Mouse (Mus musculus) ES-Bruce4 (cell line): ENCODE results near the gene Nucb1. TPM values are rescaled to one million over a fixed set of nuclear protein-coding genes. Genes with fewer than 3 reads are reported as not detected.
A peak's percentile ranks its signal among the peaks of the same experiment; 100 is the strongest.
"Not testable (repeated sequence)": the region's sequence is repeated elsewhere in the genome, so short reads cannot be mapped to it uniquely, and the experiment has no call there.

Experiments used
- H3K27ac ChIP-seq: 2 replicates; pipeline ENCODE4 v1.5.1; 2012; ENCODE audit warnings: low read length, inconsistent platforms; ENCODE audit not compliant: insufficient read depth
- H3K27me3 ChIP-seq: 2 replicates; pipeline ENCODE4 v1.6.1; 2012; ENCODE audit warnings: mild to moderate bottlenecking, low read length, inconsistent platforms; ENCODE audit not compliant: control insufficient read depth, poor library complexity, insufficient read depth, severe bottlenecking
- H3K36me3 ChIP-seq: 2 replicates; pipeline ENCODE4 v1.6.1; 2012; ENCODE audit warnings: inconsistent platforms, mild to moderate bottlenecking, low read length, moderate library complexity; ENCODE audit not compliant: control insufficient read depth, poor library complexity, insufficient read depth, severe bottlenecking
- H3K4me1 ChIP-seq: one replicate; pipeline ENCODE4 v1.8.1; 2011; ENCODE audit warnings: low read length; ENCODE audit not compliant: control insufficient read depth, insufficient read depth
- H3K4me3 ChIP-seq: 2 replicates; pipeline ENCODE4 v1.5.1; 2011; ENCODE audit warnings: low read depth, mild to moderate bottlenecking, low read length
- H3K9ac ChIP-seq: 2 replicates; pipeline ENCODE4 v1.6.1; 2012; ENCODE audit warnings: low read depth, mild to moderate bottlenecking, inconsistent platforms; ENCODE audit not compliant: poor library complexity, severe bottlenecking
- H3K9me3 ChIP-seq: replicated peaks from 2 replicates; pipeline ENCODE4 v1.6.1; 2012; ENCODE audit warnings: mild to moderate bottlenecking, low read length, inconsistent platforms; ENCODE audit not compliant: control insufficient read depth, poor library complexity, insufficient read depth, severe bottlenecking
- CTCF ChIP-seq: IDR thresholded peaks from one replicate; pipeline ENCODE4 v1.8.1; 2011; ENCODE audit warnings: low read depth, low read length
- EP300 ChIP-seq: IDR thresholded peaks from 2 replicates; pipeline ENCODE4 v1.6.1; 2011; ENCODE audit warnings: low read depth, low read length; ENCODE audit not compliant: insufficient read depth
- POLR2A ChIP-seq: IDR thresholded peaks from one replicate; pipeline ENCODE4 v1.8.1; 2011; ENCODE audit warnings: low read length; ENCODE audit not compliant: insufficient read depth
- polyA plus RNA-seq: library from polyadenylated mRNA; stranded (reverse); fragments of >200 nt; gene quantifications from 2 replicates; pipeline ENCODE4 v1.2.4, GENCODE M21; 2011; ENCODE audit warnings: low read depth; ENCODE audit not compliant: missing spikeins, insufficient read depth, insufficient read length

The Nucb1 gene
- polyA plus RNA-seq, 1 experiment = 105 TPM

DNA sequence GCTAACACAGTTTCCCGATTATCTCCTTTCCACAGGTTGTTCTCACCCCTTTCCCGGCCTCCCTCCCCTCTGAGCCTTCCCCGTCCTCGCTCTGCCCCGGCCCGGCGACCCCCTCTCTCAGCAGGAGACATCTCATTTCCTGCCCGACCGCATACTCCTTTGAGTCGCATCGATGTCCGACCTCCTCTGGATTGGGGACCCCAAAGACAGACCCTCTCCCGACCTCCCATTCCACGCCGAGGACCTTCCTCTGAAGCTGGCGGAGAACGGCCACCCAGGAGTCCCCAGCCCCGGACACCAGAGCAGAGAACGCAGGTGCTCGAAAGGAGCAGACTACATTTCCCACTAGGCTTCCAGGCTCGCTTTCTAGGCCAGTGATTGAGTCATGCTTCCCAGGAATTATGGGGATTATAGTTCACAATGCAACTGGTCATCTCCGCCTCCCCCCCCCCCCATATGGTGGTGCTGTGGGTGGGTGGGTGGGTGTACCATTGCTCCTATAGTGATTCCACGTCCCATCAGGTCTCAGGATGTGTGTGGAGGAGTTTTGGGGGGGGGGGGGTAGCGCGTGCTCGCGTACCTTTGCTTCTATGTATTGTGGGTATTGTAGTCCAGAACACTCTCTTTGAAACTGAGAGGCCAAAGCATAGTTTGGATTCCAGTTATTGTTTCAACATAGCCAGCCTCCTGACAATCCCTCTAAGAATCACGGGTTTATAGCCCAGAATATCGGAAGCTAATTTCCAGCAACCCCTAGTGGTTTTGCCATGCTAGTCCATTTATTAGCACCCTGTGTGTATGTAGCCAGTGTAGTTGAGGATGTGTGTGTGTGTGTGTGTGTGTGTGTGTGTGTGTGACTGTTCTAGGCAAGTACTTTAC lies 28.2 kb upstream of the Nucb1 start:
- H3K9me3 ChIP-seq = no peaks in the 10 kb centered on the region
- peak overlapping the region; percentile 87 for H3K4me3 ChIP-seq
- TF ChIP-seq POLR2A (no peak), CTCF (no peak)
- H3K9ac ChIP-seq = peak overlapping the region; percentile 61
- no peaks in the 10 kb centered on the region for H3K36me3 ChIP-seq
- H3K27me3 ChIP-seq = no peaks in the 10 kb centered on the region
- peaks cover 2% of the 10 kb centered on the region for H3K4me1 ChIP-seq
- H3K27ac ChIP-seq = no peak overlapping the region; the same call in 1 of the 2 replicates

DNA sequence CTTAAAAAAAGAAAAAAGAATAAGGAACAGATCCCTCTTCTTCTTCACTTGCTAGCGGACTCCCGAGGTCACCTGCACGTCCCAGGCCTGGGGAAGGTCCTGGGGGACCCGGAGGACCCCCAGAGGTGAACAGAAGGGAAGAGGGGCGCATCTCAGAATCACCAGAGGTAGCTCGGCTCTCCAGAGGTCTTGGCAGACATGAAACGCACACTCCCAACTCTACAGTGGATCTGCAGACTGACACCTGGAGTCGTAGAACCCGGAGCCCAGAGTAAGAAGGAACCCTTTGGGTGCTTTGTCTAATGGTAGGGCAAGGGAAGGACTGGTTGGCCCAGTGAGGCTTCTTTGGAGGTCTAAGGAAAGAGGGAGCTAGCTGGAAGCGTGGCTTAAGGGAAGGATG lies 27.4 kb upstream of the Nucb1 start:
- H3K4me3 ChIP-seq = peak overlapping the region; percentile 87
- H3K27me3 ChIP-seq = no peaks in the 10 kb centered on the region
- H3K36me3 ChIP-seq = no peaks in the 10 kb centered on the region
- H3K27ac ChIP-seq = no peak overlapping the region; the same call in 1 of the 2 replicates
- H3K9me3 ChIP-seq = no peaks in the 10 kb centered on the region
- peaks cover 2% of the 10 kb centered on the region for H3K4me1 ChIP-seq
- TF ChIP-seq EP300 (no peak), CTCF (no peak), POLR2A (no peak)
- H3K9ac ChIP-seq = peak overlapping the region; percentile 61

- no peaks in the 10 kb centered on the region for H3K27me3 ChIP-seq
- no peak for TF ChIP-seq EP300
- TF ChIP-seq CTCF = no peak
- no peak for TF ChIP-seq POLR2A
- no peaks in the 10 kb centered on the region for H3K36me3 ChIP-seq
These were observed 25.5 kb upstream of the Nucb1 start for GRCm38 (mm10) chr7:45535676-45536075.

DNA sequence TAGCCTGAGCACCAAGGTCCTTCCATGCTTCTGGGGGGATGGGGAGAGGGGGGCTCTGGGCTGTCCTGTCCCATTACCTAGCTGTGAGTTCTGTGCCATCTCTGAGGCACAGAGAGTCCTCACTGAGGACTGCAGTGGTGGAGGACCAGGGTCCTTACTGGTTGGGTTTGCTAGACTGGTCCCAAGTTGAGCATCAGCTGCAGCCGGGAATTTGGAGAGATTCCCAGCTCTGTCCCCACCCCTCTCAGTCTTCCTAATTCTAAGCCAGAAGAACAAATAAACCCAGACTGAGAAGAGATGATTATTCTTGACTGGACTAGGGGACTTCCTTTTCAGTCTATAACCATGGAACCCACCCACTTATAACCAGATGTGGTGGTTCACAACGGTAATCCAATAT lies 20.4 kb upstream of the Nucb1 start:
- Histone ChIP-seq H3K36me3 (no peaks in the 10 kb centered on the region), H3K4me1 (peaks cover 9% of the 10 kb centered on the region), H3K4me3 (no peak overlapping the region), H3K27me3 (no peaks in the 10 kb centered on the region), H3K27ac (no peak overlapping the region), H3K9me3 (no peaks in the 10 kb centered on the region), H3K9ac (no peak overlapping the region)
- no peak for TF ChIP-seq EP300

More at GRCm38 (mm10) chr7:45535676-45536075, 25.5 kb upstream of the Nucb1 start:
- H3K4me1 ChIP-seq = peaks cover 6% of the 10 kb centered on the region
- no peak overlapping the region for H3K4me3 ChIP-seq
- no peaks in the 10 kb centered on the region for H3K9me3 ChIP-seq
- no peak overlapping the region for H3K9ac ChIP-seq
- no peak overlapping the region for H3K27ac ChIP-seq

DNA sequence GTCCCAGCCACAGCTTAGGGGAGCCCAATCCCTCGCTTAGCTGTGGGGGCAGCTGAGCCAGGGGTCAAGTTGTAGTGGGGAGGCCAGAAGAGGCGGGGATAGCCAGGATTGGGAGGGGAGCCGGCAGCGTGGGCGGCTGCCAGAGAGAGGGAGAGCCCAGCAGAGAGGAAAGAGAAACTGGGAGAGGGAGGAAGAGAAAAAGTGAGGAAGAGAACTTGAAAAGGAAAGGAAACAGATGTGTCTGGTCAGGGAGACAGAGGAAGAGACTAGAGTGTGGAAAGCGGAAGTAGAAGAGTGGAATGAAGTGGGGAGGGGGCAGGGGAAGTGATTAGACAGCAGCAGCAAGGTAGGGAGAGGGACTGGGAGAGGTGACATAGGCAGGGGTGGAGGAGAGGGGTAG lies 19.3 kb upstream of the Nucb1 start:
- peaks cover 7% of the 10 kb centered on the region for H3K4me1 ChIP-seq

GRCm38 (mm10) chr7:45527169-45527568 lies 17.0 kb upstream of the Nucb1 start:
- peaks cover 12% of the 10 kb centered on the region for H3K36me3 ChIP-seq
- not testable (repeated sequence) for H3K27ac ChIP-seq, H3K9me3 ChIP-seq, H3K9ac ChIP-seq, H3K27me3 ChIP-seq, H3K4me1 ChIP-seq
- peak overlapping the region; percentile 5; the same call in 1 of the 2 replicates for H3K4me3 ChIP-seq

More for the DNA sequence above, 19.3 kb upstream of the Nucb1 start:
- no peaks in the 10 kb centered on the region for H3K9me3 ChIP-seq
- H3K9ac ChIP-seq = no peak overlapping the region
- H3K36me3 ChIP-seq = peaks cover 2% of the 10 kb centered on the region
- H3K4me3 ChIP-seq = no peak overlapping the region
- H3K27ac ChIP-seq = no peak overlapping the region
- TF ChIP-seq CTCF = no peak
- TF ChIP-seq EP300 = no peak
- TF ChIP-seq POLR2A = no peak
- no peaks in the 10 kb centered on the region for H3K27me3 ChIP-seq
